Mouse (Mus musculus): ENCODE data around the gene Grn. TPM values are rescaled to one million over a fixed set of nuclear protein-coding genes. Genes with fewer than 3 reads are reported as not detected.
"Not testable (repeated sequence)": the region's sequence is repeated elsewhere in the genome, so short reads cannot be mapped to it uniquely, and the experiment has no call there.

Gene Grn
- total RNA-seq, 2 experiments from 2014 or later, result 12.6 to 32.3 TPM

- no peak for DNase-seq
- H3K4me3 ChIP-seq, result peak overlapping the region; percentile 88
- no peak overlapping the region for H3K27ac ChIP-seq
- intact Hi-C loops (cut with DNase I), result no loop called here
- TF ChIP-seq CTCF (IDR thresholded peaks at IDR 0.05), result no peak
These were observed 24.4 kb upstream of the Grn start for GRCm38 (mm10) chr11:102405544-102406285.

GRCm38 (mm10) chr11:102406401-102406800, 23.7 kb upstream of the Grn start:
- H3K27ac ChIP-seq, result peak overlapping the region; percentile 99
- DNase-seq, result no peak
- H3K4me3 ChIP-seq, result peak overlapping the region; percentile 88
- no peak for TF ChIP-seq CTCF (IDR thresholded peaks at IDR 0.05)
- intact Hi-C loops (cut with DNase I), result no loop called here

GRCm38 (mm10) chr11:102406900-102407833, 22.9 kb upstream of the Grn start:
- Histone ChIP-seq H3K4me3 (peak overlapping the region; percentile 88), H3K27ac (peak overlapping the region; percentile 99)
- intact Hi-C loops (cut with DNase I), result loop anchor here (1.0 kb wide), 1 partner anchor 88 kb away; the partner anchor contains the start of gene Ubtf
- peak; percentile 98 for DNase-seq
- no peak for TF ChIP-seq CTCF (IDR thresholded peaks at IDR 0.05)

- no peak for DNase-seq
- Histone ChIP-seq H3K27ac (peak within 1 kb of the TSS; percentile 99), H3K4me3 (peak within 1 kb of the TSS; percentile 88)
- TF ChIP-seq CTCF (IDR thresholded peaks at IDR 0.05), result no peak
- intact Hi-C loops (cut with DNase I), result loop anchor here (1.0 kb wide), 1 partner anchor 89 kb away; the partner anchor contains the start of gene Ubtf
These were observed 22.3 kb upstream of the Grn start, which contains the start of gene Slc25a39 for GRCm38 (mm10) chr11:102407834-102408215. TSS of gene Slc25a39 (minus strand) at chr11:102407946.

- DNase-seq, result peak; percentile 98
- TF ChIP-seq CTCF (IDR thresholded peaks at IDR 0.05), result no peak
- Histone ChIP-seq H3K27ac (peak overlapping the region; percentile 99), H3K4me3 (peak overlapping the region; percentile 88)
- intact Hi-C loops (cut with DNase I), result no loop called here
These were observed 21.7 kb upstream of the Grn start for GRCm38 (mm10) chr11:102408344-102408876.

- DNase-seq, result no peak
- peak overlapping the region; percentile 88 for H3K4me3 ChIP-seq
- intact Hi-C loops (cut with DNase I), result no loop called here
- H3K27ac ChIP-seq, result peak overlapping the region; percentile 99
- no peak for TF ChIP-seq CTCF (IDR thresholded peaks at IDR 0.05)
These were observed 21.0 kb upstream of the Grn start for GRCm38 (mm10) chr11:102408888-102409794.

GRCm38 (mm10) chr11:102409795-102410330, 20.3 kb upstream of the Grn start:
- TF ChIP-seq CTCF (IDR thresholded peaks at IDR 0.05), result no peak
- intact Hi-C loops (cut with DNase I), result no loop called here
- no peak overlapping the region for H3K4me3 ChIP-seq
- no peak for DNase-seq
- peak overlapping the region; percentile 99 for H3K27ac ChIP-seq

- intact Hi-C loops (cut with DNase I); H3K27ac ChIP-seq; H3K4me3 ChIP-seq; DNase-seq: not testable (repeated sequence)
These were observed 19.8 kb upstream of the Grn start for GRCm38 (mm10) chr11:102410345-102410744.

GRCm38 (mm10) chr11:102411061-102411460, 19.1 kb upstream of the Grn start:
- no peak overlapping the region for H3K4me3 ChIP-seq
- intact Hi-C loops (cut with DNase I), result loop anchor here (1.0 kb wide), 1 partner anchor 20 kb away; no protein-coding TSS in a partner anchor
- no peak for TF ChIP-seq CTCF (IDR thresholded peaks at IDR 0.05)
- no peak for DNase-seq
- peak overlapping the region; percentile 69 for H3K27ac ChIP-seq

- peak; percentile 92 for DNase-seq
- intact Hi-C loops (cut with DNase I), result loop anchor here (1.0 to 2.0 kb wide), 2 partner anchors 20 to 103 kb away; no protein-coding TSS in a partner anchor
- Histone ChIP-seq H3K27ac (peak overlapping the region; percentile 69), H3K4me3 (peak overlapping the region; percentile 42)
- peak; percentile 89 for TF ChIP-seq CTCF (IDR thresholded peaks at IDR 0.05)
These were observed 18.4 kb upstream of the Grn start for GRCm38 (mm10) chr11:102411704-102412103.

- Histone ChIP-seq H3K4me3 (no peak overlapping the region), H3K27ac (no peak overlapping the region)
- intact Hi-C loops (cut with DNase I), result loop anchor here (2.0 kb wide), 1 partner anchor 104 kb away; no protein-coding TSS in a partner anchor
- no peak for DNase-seq
- TF ChIP-seq CTCF (IDR thresholded peaks at IDR 0.05), result no peak
These were observed 17.1 kb upstream of the Grn start for GRCm38 (mm10) chr11:102413059-102413458.
